Mouse (Mus musculus): ENCODE data around the gene Mrpl57.

Mrpl57 gene

GRCm38 (mm10) chr14:57859520-57859919 lies 33.5 kb downstream of the Mrpl57 start:
- no peak for DNase-seq (ENCODE audit: low read depth in 1 of 2, low spot score in 2 of 2)

GRCm38 (mm10) chr14:57861987-57862412 lies 36.0 kb downstream of the Mrpl57 start:
- DNase-seq (ENCODE audit: low read depth in 1 of 2, low spot score in 2 of 2): no peak

DNA sequence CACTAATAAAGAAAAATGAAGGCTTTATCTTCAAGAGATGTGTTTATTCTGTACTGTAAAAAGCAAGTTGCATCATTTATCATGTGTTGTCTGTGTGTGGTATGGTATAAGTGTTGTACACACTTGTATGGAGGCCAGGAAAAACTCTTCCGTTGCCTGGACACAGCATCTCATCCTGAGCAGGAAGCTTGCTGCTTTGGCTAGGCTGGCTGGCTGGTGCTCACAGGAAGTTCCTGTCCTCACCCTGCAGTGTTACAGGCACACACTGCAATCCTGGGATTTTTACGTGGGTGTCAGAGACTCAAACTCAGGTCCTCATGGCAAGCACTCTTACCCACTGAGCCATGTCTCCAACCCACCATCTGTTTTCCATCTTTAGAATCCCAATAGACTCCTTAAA lies 37.1 kb downstream of the Mrpl57 start:
- DNase-seq (ENCODE audit: low read depth in 1 of 2, low spot score in 2 of 2): no peak

GRCm38 (mm10) chr14:57865256-57865655 lies 39.2 kb downstream of the Mrpl57 start:
- DNase-seq (ENCODE audit: low read depth in 1 of 2, low spot score in 2 of 2): no peak

GRCm38 (mm10) chr14:57866676-57867276 lies 40.7 kb downstream of the Mrpl57 start:
- DNase-seq (ENCODE audit: low read depth in 1 of 2, low spot score in 2 of 2): no peak

DNA sequence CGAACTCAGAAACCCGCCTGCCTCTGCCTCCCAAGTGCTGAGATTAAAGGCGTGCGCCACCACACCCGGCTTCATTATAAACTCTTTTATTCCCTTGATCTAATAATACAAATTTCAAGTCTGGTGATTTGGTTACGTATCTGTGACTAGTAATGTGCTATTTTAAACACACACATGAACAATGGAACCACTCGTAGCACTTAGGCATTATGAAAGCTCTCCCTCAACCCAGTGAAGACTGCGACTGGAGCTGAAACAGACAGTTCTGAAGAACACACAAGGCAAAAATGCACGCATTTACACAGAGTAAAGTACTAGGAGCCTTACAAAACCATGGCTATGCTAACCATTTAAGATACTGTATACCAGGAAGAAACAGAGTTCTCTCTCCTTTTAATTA lies 51.9 kb downstream of the Mrpl57 start:
- DNase-seq (ENCODE audit: low read depth in 1 of 2, low spot score in 2 of 2): no peak
